Mouse (Mus musculus): Measurements from ENCODE around the gene Psme2b.
"Not testable (repeated sequence)": the region's sequence is repeated elsewhere in the genome, so short reads cannot be mapped to it uniquely, and the experiment has no call there.

Psme2b gene

GRCm38 (mm10) chr11:48900654-48901566, 45.1 kb downstream of the Psme2b start:
- not testable (repeated sequence) for DNase-seq

- DNase-seq: no peak
Observed at GRCm38 (mm10) chr11:48898812-48899431, 47.1 kb downstream of the Psme2b start.
